Mouse (Mus musculus) lung, postnatal 0 days (tissue): Measurements from ENCODE around the gene Rhof. TPM values are rescaled to one million over a fixed set of nuclear protein-coding genes. Genes with fewer than 3 reads are reported as not detected.

Experiments used
- ATAC-seq: fragments of 200-750 bp; cut with Nextera tagmentation; 2 replicates; pipeline ENCODE4 v1.8.0; 2017; ENCODE audit warnings: moderate library complexity
- DNase-seq: peaks from one replicate; pipeline ENCODE4 v3.0.0-alpha.2; 2016; ENCODE audit warnings: low spot score
- H3K27ac ChIP-seq: fragments of 300-500 bp; sonication (generic); 2 replicates; pipeline ENCODE4 v1.5.1; 2014; ENCODE audit warnings: antibody characterized with exemption, mild to moderate bottlenecking, low read length, mixed read lengths
- H3K27me3 ChIP-seq: fragments of 300-500 bp; sonication (generic); replicated peaks from 2 replicates; pipeline ENCODE4 v1.6.1; 2014; ENCODE audit warnings: low read length, mixed read lengths; ENCODE audit not compliant: insufficient read depth
- H3K36me3 ChIP-seq: fragments of 300-500 bp; sonication (generic); 2 replicates; pipeline ENCODE4 v1.6.1; 2014; ENCODE audit warnings: low read length, mixed read lengths; ENCODE audit not compliant: insufficient read depth
- H3K4me1 ChIP-seq: fragments of 300-500 bp; sonication (generic); 2 replicates; pipeline ENCODE4 v1.6.1; 2014; ENCODE audit warnings: antibody characterized with exemption, low read depth, low read length, mixed read lengths; ENCODE audit not compliant: insufficient read depth
- H3K4me2 ChIP-seq: fragments of 300-500 bp; sonication (generic); replicated peaks from 2 replicates; pipeline ENCODE4 v1.6.1; 2014; ENCODE audit warnings: low read depth, mild to moderate bottlenecking, low read length, moderate library complexity, mixed read lengths
- H3K4me3 ChIP-seq: fragments of 300-500 bp; sonication (generic); 2 replicates; pipeline ENCODE4 v1.5.1; 2014; ENCODE audit warnings: low read depth, low read length
- H3K9ac ChIP-seq: fragments of 300-500 bp; sonication (generic); replicated peaks from 2 replicates; pipeline ENCODE4 v1.6.1; 2014; ENCODE audit warnings: low read depth, mild to moderate bottlenecking
- H3K9me3 ChIP-seq: fragments of 300-500 bp; sonication (generic); 2 replicates; pipeline ENCODE4 v1.6.1; 2016; ENCODE audit warnings: low read length, mixed read lengths
- CTCF ChIP-seq: IDR thresholded peaks from 2 replicates; pipeline ENCODE4 v1.5.1; 2016; ENCODE audit warnings: antibody characterized with exemption, mild to moderate bottlenecking
- EP300 ChIP-seq: IDR thresholded peaks from 2 replicates; pipeline ENCODE4 v1.6.1; 2016; ENCODE audit warnings: antibody characterized with exemption, mild to moderate bottlenecking, control low read depth
- WGBS: fragments of 180-500 bp; shearing (Covaris S2); extraction: QIAGEN DNeasy Blood & Tissue Kit; methylation state at CpG from one replicate; pipeline ENCODE4 v1.1.7; 2014; 5-methylcytosine and 5-hydroxymethylcytosine counted together
- polyA plus RNA-seq: library from polyadenylated mRNA; unstranded; fragments of >200 nt; fragmentation: Nextera tagmentation; extraction: Ambion mirVana; gene quantifications from 2 replicates; pipeline ENCODE4 v1.2.1, GENCODE M21; 2015

Gene Rhof
- 12.4 and 16.8 TPM in 2 replicates for polyA plus RNA-seq

DNA sequence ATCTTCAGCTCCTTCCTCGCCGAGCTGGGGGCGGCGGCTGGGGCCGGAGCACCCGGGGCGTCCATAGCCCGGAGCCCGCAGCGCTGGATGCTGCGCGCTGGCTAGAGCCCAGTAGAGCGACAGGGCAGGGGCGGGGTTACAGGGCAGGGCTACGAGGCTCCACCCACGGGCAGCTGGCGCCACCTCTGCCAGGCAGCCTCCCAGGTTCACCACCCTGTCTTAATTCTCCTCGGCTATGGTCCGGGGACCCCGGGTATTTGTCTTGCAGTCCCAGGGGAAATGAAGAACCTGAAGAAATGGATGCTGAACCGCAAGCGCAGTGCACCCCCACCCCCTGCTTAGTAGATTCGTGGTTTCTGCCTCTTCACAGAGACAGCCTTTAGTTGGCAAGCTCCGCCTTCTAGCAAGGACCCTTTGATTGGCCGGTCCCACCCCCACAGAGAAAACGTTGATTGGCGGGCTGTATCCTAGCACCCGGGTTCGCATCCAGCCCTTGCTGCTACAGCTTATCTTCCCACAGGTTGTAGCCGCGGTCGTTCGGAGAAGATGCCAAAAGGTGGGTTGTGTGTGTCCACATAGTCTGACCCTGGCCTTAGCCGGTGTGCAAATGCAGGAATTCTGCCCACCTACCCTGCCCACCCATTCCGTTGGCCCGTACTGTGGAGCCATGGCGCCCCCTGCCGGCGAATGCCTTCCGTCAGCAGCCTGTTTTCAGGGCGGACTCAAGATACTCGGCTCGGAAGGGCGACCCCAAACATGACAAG lies at the start of gene Rhof:
Gene Rhof (minus strand): TSS at position 385 of the 764 bp plus-strand sequence.
- TF ChIP-seq EP300: no peak
- TF ChIP-seq CTCF: peak; percentile 98
- Histone ChIP-seq H3K36me3 (no peaks in the 10 kb centered on the region), H3K4me2 (peak within 1 kb of the TSS; percentile 60), H3K27ac (peak within 1 kb of the TSS; percentile 83), H3K4me3 (peak within 1 kb of the TSS; percentile 33), H3K9ac (peak within 1 kb of the TSS; percentile 38; the same call in 1 of the 2 replicates), H3K4me1 (peaks cover 38% of the 10 kb centered on the region), H3K27me3 (no peaks in the 10 kb centered on the region), H3K9me3 (no peaks in the 10 kb centered on the region)
- peak; percentile 87 for DNase-seq
- WGBS: 3% methylated on average over 43 of the region's 44 CpGs
- ATAC-seq: peak; percentile 27

DNA sequence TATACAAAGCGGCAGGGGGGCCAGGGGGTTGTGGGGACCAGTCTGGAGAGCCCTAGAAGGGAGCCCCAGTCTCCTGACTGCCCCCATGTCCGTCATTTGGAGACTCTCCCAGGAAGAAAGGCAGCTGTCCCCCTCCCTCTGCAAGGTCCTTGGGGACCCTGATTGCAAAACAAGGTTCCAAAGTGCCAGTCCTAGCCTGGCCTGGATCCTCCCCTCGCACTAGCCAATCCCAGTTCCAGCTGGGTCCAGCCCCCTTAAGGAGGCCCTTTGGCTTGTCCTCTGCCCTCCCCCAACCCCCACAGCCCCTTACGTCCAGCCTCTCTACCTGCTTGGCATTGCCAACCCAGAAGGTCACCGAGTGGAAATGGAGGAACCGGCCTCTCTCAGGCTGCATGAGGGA lies 49.0 kb upstream of the Rhof start:
- no peaks in the 10 kb centered on the region for H3K9me3 ChIP-seq
- no peak overlapping the region for H3K9ac ChIP-seq
- H3K36me3 ChIP-seq: no peaks in the 10 kb centered on the region
- H3K4me1 ChIP-seq: no peaks in the 10 kb centered on the region
- no peak overlapping the region for H3K27ac ChIP-seq
- TF ChIP-seq CTCF (no peak), EP300 (no peak)
- no peaks in the 10 kb centered on the region for H3K27me3 ChIP-seq
- no peak overlapping the region for H3K4me2 ChIP-seq
- DNase-seq: no peak
- 62% methylated on average over 6 of the region's 6 CpGs for WGBS
- ATAC-seq: no peak
- H3K4me3 ChIP-seq: no peak overlapping the region

DNA sequence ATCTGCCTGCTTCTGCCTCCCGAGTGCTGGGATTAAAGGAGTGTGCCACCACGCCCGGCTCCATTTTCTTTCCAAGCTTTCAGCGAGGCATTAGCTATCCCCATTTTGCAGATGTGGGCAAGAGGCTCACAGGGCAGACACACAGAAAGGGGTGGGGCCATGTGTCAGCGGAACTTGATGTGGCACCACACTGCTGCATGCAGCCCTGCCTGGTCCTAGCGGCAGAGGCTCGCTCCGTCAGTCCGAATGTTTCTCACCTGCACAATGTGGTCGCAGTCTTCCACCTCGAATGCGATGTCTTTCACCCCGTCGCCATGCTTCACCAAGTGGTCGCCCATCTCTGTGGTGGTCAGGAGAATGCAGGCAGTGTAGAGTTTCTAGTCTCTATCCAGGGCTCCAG lies 47.9 kb upstream of the Rhof start:
- DNase-seq (no peak), ATAC-seq (no peak)
- 89% methylated on average over 15 of the region's 15 CpGs for WGBS
- Histone ChIP-seq H3K4me1 (no peaks in the 10 kb centered on the region), H3K9ac (no peak overlapping the region), H3K27ac (no peak overlapping the region), H3K9me3 (no peaks in the 10 kb centered on the region), H3K4me3 (no peak overlapping the region), H3K4me2 (no peak overlapping the region), H3K27me3 (no peaks in the 10 kb centered on the region), H3K36me3 (no peaks in the 10 kb centered on the region)
- TF ChIP-seq EP300: no peak
- no peak for TF ChIP-seq CTCF

DNA sequence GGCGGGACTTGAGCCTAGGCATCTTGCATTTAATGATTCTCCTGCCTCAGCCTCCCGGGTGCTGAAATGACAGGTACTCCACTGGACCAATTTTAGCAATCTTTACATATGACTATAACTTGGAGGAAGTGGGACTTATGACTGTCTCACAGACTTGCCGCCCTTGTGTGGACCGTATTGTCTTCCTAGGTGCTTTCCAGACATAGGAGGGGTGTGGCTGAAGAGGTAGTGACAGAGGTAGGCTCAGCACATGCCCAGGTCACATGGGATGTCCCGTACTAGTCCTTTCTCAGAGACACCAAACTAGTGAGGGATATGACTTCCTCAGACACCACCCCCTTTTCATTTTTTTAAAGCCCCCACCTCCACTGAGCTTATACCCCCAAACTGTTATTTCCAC lies 46.3 kb upstream of the Rhof start:
- Histone ChIP-seq H3K27me3 (no peaks in the 10 kb centered on the region), H3K36me3 (no peaks in the 10 kb centered on the region), H3K9ac (no peak overlapping the region), H3K4me2 (no peak overlapping the region), H3K4me3 (no peak overlapping the region), H3K27ac (no peak overlapping the region), H3K4me1 (no peaks in the 10 kb centered on the region), H3K9me3 (no peaks in the 10 kb centered on the region)
- 83% methylated on average over 5 of the region's 5 CpGs for WGBS
- TF ChIP-seq EP300 (no peak), CTCF (no peak)
- no peak for DNase-seq
- no peak for ATAC-seq

DNA sequence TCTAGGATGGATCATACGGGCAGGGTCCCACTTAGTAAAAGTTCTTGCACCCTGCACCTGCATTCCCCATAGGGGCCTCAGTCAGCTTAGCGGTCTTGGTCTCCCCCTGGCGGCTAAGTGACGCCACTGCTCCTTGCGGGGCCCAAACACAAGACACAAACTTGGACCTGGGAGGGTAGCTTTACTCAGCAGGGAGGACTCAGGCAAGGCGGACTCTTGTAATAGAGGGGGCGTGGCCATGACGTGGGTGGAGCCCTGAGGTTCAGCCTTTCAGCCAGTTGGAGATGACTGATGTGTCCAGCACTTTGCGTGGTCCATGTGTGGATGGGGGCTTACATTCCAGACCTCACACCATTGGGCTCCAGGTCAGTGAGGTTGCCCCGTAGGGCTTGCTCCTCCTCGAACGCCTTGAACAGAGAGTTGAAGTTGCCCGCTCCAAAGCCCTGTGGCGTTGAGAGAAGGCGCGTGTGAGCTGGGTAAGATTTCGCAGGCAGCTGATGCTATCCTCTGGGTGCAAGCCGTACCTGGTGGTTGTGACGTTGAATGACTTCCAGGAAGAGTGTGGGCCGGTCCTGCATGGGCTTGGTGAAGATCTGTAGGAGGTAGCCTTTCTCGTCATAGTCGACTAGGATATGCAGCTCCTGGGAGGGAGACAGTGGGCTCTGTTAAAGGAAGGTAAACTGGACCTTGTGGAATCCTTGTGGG lies 39.3 kb upstream of the Rhof start:
- Histone ChIP-seq H3K4me2 (peak overlapping the region; percentile 32), H3K27me3 (no peaks in the 10 kb centered on the region), H3K4me3 (no peak overlapping the region), H3K27ac (no peak overlapping the region), H3K36me3 (0 out of 2 replicates have a peak, but pooled peaks cover 4% of the 10 kb centered on the region), H3K9me3 (no peaks in the 10 kb centered on the region), H3K9ac (no peak overlapping the region), H3K4me1 (no peaks in the 10 kb centered on the region)
- WGBS: 6% methylated on average over 22 of the region's 22 CpGs
- TF ChIP-seq EP300 (no peak), CTCF (peak; percentile 99)
- peak; percentile 96 for DNase-seq
- ATAC-seq: peak; percentile 92

DNA sequence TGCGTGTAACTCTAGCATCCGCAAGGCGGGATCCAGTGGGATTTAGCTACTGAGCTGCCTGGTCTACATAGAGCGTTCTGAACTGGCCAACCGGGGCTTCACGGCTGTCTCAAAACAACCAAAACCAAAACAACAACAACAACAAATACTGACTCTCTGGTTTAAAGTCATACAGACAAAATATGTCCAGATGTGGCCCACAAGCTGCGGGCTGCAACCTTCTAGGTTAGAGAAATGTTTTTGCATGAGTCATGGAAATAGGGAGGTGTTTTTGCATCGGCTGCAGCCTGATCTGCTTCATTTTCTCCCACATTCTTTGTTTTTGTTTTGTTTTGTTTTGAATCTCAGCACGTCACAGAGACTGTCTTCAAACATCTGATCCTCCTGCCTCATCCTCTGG lies 37.9 kb upstream of the Rhof start:
- 75% methylated on average over 9 of the region's 9 CpGs for WGBS
- no peak overlapping the region for H3K27ac ChIP-seq
- no peaks in the 10 kb centered on the region for H3K4me1 ChIP-seq
- H3K9ac ChIP-seq: no peak overlapping the region
- H3K4me3 ChIP-seq: no peak overlapping the region
- no peak overlapping the region for H3K4me2 ChIP-seq
- peaks cover 13% of the 10 kb centered on the region; the same call in 1 of the 2 replicates for H3K36me3 ChIP-seq
- no peak for TF ChIP-seq CTCF
- TF ChIP-seq EP300: no peak
- no peaks in the 10 kb centered on the region for H3K27me3 ChIP-seq
- H3K9me3 ChIP-seq: no peaks in the 10 kb centered on the region
- DNase-seq (no peak), ATAC-seq (no peak)
